Mouse (Mus musculus) lung, postnatal 25 days (tissue): ENCODE measurements at regions not wholly inside any gene's neighbourhood (a gene's known extent, or its start where the extent isn't known, plus 50 kb on each side); places are given as distances from the start of the nearest gene placed in this dataset.
A peak's percentile ranks its signal among the peaks of the same experiment; 100 is the strongest.

Experiments used
- DNase-seq: peaks from one replicate; pipeline ENCODE4 v3.0.0; 2022; ENCODE audit warnings: low spot score

GRCm38 (mm10) chr13:114523116-114523515 lies 64.4 kb upstream of the Fst start:
- peak; percentile 14 for DNase-seq

DNA sequence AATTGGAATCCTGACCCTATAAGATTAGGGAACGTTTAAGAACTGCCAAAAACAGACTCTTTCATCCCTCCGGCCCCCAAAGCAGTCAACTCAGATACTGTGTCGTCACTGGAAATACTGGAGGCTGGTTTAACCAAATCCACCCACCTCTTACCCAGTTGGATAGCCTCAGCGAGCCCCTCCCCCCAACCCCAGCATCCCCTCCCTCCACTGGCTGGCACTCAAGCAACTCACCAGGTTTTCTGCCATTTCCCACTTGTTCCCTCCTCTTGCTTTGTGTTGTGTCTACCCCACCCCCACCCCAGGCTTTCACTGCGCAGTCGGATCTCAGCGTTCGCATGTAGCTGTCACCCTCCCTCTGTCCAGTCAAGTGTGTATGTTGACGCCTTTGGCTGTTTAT lies 68.1 kb upstream of the Fst start:
- no peak for DNase-seq

DNA sequence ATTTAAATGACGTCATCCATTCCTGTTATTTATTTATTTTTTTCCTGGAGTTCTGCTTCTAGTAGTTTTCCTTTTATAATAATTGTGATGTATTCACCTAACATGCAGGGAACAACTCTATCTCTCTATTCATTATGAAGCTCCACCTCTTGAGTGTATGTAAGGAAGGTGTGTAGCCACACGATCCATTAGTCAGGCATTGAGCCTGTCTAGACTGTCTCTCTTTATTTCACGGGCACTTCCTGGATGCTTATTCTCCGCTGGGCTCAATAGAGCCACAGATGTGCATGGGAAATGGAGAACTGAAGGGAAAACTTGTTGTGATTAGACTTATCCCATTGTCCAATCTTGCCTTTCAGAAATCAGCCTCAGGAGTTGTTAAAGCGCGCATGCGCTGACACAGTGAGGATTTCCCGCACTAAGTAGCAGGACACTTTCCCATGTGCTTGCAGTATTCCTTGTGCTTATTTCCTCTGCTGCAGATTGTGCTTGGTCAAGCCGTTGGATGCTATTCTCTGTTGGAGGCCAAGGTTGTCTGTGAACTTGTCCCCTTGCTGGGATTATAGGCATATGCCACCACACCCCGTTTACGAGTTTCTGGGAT lies 71.5 kb upstream of the Fst start:
- DNase-seq: no peak

GRCm38 (mm10) chr13:114531780-114532179 lies 73.0 kb upstream of the Fst start:
- no peak for DNase-seq

DNA sequence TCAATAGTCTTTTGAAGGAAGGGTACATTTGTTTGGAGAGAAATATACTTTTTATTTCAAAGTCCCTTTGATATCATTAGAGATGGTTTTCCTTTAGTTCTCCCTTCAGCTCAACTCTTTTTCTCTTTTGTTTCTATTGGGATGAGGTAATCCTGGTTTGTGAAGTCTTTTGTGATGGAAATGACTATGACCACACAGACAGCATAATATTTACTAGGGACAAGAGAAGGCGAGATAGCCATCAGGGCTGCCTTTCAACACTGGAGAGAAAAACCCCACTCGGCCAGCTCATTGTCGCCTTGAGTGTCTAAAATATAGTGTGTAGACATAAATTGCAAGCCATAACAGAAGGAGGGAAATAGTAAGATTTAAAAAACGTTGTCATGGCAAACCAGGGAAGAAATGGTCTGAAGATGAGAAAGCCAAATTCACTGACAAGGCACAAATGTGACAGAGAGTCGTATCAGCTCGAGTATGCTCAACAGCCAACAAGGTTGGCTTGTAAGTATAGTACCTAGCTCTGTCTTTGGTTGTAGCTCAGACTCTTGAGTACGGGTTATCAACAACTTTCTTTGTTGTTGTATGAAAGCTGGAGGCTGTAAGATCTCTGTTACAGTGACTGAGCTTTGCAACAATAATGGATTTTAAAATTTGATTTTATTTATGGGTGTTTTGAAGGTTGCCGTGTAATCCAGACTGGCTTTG lies 73.8 kb upstream of the Fst start:
- DNase-seq: no peak

DNA sequence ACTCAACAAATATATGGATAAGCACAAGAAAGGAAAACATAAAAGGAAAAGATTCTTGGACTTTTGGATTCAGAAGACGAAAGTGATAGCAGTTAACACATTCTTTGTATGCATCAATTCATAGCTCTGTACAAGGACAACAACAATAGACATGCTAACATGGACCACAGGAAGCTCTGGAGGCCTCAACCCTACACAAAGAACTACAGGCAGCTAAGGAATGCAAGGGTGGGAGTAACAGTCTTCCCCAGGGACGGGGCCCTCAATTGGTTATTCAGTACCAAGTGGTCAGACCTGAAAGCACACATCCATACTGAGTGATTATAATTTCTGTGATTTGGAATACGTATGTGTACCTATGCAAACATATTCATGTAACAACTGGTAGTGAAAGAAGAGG lies 75.8 kb upstream of the Fst start:
- no peak for DNase-seq

GRCm38 (mm10) chr13:114535721-114536120 lies 77.0 kb upstream of the Fst start:
- DNase-seq: no peak

- no peak for DNase-seq
These were observed 113.0 kb upstream of the Fst start for GRCm38 (mm10) chr13:114571731-114572130.

- DNase-seq: peak; percentile 3
These were observed 125.8 kb upstream of the Fst start for GRCm38 (mm10) chr13:114584566-114584965.

GRCm38 (mm10) chr13:114587621-114588020 lies 128.9 kb upstream of the Fst start:
- no peak for DNase-seq

DNA sequence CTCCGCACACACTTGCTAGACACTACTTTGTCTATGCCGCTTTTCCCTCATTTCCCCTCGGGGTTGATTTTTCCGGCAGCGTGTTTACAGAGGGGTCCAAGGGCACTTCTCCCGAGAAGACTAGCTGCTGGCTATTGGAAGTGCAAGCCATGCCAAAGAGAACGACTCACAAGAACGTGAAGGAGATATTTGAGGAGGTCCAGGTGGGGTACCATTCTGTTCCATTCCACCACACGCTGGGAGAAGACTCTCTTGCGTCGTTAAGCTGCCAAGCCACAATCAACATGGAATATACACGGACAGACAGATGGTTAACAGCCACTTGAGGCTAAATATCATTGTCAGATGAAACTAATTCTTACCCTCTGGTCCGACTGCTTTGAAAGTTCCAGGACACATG lies 144.6 kb upstream of the Fst start:
- no peak for DNase-seq

GRCm38 (mm10) chr13:114604037-114604694 lies 145.4 kb upstream of the Fst start:
- DNase-seq: no peak

DNA sequence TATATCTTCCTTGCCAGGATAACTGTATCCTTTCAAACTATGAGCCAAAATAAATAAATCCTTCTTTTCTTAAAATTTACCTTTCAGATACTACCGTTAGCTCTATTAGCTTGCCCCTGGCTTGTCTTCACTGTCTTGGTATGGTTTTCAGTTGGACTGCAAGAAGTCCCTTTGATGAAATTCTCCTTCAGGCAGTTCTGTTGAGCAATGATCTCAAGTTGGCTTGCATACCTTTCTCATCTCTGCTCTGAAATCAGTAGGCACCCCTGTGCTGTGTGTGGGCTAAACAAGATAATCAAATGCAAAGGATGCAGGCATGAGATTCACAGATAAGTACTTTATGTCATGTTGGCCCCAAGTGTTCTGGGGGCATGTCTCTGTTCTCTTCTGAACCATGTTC lies 155.2 kb upstream of the Fst start:
- DNase-seq: no peak

GRCm38 (mm10) chr13:114619416-114619815 lies 160.7 kb upstream of the Fst start:
- no peak for DNase-seq

GRCm38 (mm10) chr13:114636731-114637130 lies 178.0 kb upstream of the Fst start:
- peak; percentile 28 for DNase-seq

GRCm38 (mm10) chr13:114639531-114639930 lies 178.5 kb upstream of the Mocs2 start:
- no peak for DNase-seq

GRCm38 (mm10) chr13:114641688-114642390 lies 176.2 kb upstream of the Mocs2 start:
- DNase-seq: no peak

DNA sequence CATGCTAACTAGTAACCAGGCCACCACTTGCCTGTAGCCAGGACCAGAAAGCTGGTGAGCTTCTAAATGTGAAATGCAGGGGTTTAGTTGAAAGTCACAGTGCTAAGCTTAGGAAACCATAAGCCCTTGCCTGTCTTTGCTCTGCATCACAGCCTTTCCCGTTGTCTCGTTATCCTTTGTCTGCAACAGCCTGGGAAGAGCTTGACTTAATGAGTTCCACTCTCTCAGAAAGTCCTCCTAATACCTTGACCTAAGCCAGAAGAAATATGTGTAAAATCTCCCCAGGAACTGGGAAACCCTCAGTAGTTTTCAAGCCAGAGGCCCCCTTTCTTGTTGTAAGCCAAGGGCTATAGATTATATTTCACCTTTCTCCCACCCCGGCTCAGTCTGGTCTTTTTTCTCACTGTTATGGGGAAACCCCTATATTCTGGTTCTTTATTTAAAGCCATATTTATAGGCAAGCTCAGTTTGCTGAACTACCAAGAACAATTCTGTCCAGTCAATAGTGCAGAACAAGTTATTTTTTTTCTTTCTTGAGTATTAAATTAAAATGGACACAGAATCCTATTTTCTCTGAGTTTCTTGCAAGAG lies 175.0 kb upstream of the Mocs2 start:
- no peak for DNase-seq

DNA sequence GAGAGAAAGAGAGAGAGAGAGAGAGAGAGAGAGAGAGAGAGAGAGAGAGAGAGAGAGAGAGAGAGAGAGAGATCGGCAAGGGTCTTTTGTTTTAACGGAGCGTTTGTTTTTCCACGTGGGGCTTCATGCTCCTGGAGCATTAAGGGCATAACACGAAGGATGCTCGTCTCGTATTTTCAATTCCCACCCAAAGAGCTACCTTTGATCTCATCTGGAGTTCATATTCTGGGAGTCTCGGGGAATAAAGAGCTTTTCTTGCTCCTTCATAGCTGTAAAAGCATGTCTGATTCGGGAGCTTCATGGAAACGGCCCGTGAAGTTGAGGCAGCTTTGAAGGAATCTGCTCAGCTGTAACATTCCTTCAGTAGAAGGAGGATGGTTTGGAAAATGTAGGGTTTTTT lies 174.5 kb upstream of the Mocs2 start:
- DNase-seq: no peak

- DNase-seq: no peak
These were observed 163.8 kb upstream of the Mocs2 start for GRCm38 (mm10) chr13:114654267-114654666.

DNA sequence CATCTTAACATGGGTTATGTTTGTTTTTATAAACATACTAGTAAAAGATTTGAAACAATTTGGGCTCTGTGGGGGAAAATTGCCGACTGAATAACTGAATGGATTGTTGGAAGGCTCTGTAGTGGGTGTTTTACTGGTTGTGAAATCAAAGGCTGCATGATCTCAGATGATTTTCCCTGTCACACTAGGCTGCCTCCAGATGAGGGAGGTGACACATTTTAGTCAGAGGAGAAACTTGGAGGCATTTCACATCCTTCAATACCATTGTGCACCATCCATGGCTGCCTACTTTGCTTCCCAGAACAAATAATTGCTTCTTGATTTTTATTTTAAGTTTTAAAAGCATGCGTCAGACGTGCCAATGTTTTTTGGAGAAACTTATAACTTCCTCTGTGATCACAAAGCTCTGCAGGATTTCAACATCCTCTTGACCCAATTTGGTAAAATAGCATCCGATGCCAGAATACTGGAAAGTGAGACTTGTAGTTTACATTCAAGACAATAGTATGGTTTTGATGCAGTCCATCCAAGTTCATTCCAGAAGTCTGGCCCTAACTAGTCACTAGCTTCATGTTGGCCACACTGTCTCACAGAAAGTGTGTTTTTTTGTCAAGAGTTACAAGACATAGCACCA lies 163.0 kb upstream of the Mocs2 start:
- DNase-seq: no peak

DNA sequence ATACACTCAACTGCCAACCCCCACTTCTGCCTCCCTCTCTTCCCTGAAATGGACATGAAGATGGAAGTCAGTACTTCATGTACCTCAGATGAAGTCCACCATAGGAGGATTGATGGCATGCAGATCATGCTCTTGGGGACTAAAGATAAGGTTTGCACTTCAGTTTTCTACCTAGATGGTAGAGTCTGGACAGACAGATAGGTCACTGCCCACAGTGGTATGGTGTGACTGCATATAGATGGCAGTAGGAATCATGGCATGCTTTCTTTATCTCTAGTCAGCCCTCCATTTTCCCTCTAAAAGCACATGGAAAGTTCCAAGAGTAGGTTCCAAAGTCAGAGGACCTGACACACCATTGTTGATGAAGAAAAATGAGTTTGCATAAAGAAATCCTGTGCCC lies 145.6 kb upstream of the Mocs2 start:
- DNase-seq: no peak
